Mouse (Mus musculus): ENCODE measurements around the gene Slc16a13. TPM values are rescaled to one million over a fixed set of nuclear protein-coding genes. Genes with fewer than 3 reads are reported as not detected.
A peak's percentile ranks its signal among the peaks of the same experiment; 100 is the strongest.

Gene Slc16a13
- total RNA-seq, 2 experiments from 2014 or later: 0.10 to 0.88 TPM

DNA sequence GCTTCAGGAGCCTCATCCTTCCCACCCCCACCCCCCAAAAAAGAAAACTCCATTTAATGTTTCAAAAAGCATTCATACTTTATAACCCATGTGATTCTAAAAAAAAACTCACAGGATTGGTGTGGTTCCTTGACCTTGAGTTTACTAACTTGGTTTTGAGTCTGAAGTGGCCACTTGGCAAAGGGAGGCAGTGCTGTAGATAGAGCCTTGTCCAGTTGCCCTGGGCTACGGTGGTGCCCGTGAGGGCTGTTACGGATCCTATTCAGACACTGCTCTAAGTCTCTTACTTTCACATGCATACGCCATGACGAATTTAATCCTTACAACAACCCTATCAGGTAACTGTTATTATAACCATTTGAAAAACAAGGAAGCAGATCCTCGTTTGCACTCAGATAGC lies 8.9 kb downstream of the Slc16a13 start:
- DNase-seq: no peak

DNA sequence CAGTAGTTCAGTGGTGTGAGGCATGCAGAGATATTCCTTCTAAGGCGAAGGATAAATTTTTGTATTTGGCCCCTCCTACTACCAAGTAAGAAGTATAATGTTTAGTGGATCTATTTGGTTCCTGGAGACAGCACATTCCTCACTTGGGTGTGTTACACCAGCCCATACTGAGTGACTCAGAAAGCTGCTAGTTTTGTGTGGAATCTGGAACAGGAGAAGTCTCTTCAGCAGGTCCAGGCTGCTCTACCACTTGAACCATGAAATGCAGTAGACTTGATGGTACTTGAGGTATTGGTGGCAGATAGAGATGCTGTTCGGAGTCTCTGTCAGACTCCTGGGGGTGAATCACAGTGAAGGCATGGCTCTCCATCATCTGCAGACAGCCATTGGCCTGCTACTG lies 10.2 kb downstream of the Slc16a13 start:
- DNase-seq: no peak

DNA sequence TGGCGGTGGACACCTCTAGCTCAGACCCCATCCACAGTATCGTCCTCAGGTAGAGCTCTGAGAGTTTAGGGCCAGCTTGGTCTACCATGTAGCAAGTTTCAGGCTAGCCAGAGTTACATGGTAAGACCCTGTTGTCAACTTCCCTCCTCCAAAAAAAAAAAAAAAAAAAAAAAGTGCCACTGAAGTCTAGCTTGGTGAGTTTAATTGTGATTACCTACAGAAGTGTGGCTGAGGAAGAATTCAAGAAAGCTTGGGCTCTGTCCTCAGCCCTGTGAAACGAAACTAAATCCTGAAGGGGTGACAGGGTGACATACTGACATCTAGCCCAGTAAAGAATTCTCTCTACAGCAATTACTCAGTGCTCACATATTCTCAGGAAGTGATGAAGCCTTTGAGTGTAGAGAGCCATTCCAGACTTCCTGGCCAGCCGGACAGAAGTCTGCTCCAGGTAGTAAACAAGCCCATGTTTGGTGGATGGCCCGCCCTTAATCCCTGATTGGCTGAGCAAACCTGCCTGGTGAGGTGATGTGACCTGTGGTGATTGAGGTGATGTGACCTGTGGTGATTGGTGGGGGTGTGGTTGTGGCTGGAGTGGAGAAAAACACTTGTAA lies 12.0 kb downstream of the Slc16a13 start:
- no peak for DNase-seq

DNA sequence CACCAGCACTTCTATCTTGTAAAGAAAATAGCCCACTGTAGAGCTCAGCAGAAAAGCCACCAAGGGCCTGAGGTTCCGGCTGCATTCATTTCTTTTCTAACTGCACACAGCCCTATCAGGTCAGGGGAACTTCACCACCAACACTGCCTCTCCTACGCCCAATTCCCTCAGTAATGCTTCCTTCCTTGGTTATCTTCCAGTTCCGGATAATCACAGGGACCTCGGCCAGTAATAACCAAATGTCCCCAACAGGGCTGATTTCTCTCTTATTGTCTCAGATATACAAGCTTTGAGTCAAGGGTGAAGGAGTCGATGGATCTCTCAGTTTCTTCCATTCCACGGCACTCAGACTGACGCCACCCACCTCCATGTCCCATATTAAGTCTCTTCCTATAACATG lies 13.6 kb downstream of the Slc16a13 start:
- no peak for DNase-seq

DNA sequence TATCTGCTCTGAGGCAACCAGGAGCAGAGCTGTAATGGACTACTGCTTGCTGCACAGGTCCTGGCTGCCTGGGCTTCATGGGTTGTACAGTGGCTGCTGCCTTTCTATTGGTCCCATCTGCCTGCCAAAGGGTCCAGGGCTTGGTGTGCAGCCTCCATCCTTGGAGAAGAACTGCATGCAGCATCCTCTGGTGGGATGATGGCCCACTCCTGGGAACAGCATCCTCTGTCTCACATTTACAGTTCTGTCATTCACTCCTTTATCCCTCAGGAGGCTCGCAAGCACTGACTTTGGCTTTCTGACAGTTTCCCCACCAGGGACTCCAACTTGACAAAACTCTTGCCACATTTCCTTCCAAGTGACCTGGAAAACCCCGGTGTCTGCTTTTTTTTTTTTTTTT lies 14.1 kb downstream of the Slc16a13 start:
- DNase-seq: no peak

DNA sequence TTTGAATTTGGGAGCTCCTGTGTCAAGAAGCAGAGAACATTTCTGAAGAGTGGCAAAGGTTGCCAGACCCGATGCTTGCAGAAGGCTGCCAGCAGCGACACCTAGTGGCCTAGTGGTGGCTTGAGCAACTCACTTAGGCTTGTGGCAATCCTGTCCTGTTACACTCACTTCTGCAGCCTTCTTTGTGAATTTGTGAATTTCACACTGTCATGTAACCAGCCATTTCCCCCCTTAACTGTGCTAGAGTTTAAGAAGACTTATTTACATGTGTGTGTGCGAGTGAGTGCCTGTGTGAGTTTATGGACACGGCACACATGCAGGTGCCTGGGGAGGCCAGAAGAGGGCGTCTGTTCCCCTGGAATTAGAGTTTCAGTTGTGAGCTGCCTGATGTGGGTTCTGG lies 19.2 kb downstream of the Slc16a13 start:
- DNase-seq: peak; percentile 62

DNA sequence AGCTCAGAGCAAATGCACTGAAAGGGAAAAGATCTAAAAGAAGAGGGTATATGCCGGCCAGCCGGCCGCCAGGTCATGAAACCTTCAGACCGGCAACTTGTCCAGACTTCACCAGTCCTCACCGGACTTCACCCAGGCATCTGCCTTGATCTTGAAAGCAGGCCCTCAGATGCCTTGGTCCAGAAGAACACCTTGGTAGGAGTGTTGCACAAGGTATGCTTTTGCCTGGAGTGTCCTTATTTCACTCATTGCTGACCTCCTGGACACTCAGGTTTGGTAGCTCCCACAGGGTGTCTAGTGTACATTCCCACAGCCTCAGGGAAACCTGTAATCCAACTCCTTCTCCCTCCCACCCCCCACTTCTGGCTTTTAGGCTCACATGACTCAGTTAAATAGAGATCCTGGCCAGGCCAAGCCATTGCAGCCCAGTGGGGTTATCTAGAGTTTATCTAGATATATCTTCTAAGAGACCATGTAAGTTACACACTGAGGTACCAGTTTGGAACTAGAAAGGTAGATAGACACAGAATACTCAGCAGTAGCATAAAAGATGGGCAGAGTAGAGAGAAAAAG lies 20.7 kb downstream of the Slc16a13 start:
- DNase-seq: no peak

DNA sequence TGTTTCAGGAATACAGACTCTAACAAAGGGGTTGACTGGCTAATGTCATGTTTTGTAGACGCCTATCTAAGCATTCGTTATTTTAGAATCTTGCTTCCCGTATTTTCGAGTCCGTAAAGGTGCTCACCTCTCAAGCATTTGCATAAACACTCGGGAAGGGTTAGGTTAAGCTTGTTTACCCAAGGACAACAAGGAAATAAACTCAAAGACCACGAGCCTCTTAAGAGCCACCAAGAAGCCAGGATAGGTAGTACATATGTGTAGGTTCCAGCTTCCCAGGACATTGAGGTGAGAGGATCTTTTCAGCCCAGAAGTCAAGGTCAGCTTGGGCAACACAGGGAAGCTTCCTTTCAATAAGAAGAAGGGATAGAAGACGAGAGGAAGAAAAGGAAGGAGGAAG lies 21.8 kb downstream of the Slc16a13 start:
- no peak for DNase-seq

DNA sequence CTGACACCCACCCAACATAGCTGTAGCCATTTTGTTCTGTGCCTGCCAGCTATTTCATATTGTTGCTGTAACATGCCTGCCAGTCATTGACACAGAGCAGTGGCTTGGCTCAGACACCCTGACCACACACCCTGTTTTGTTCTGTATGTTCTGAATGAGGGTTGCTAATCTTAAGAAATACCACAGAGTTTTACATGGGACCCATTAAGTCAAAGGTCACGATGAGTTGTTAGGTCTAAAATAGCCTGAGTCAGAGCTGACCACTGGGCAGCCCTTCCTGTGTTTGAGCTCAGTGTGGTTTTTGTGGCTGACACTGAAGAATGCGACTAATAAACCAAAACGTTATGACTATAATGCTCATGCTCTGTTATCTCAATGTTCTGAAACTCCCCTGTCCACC lies 22.5 kb downstream of the Slc16a13 start:
- no peak for DNase-seq

DNA sequence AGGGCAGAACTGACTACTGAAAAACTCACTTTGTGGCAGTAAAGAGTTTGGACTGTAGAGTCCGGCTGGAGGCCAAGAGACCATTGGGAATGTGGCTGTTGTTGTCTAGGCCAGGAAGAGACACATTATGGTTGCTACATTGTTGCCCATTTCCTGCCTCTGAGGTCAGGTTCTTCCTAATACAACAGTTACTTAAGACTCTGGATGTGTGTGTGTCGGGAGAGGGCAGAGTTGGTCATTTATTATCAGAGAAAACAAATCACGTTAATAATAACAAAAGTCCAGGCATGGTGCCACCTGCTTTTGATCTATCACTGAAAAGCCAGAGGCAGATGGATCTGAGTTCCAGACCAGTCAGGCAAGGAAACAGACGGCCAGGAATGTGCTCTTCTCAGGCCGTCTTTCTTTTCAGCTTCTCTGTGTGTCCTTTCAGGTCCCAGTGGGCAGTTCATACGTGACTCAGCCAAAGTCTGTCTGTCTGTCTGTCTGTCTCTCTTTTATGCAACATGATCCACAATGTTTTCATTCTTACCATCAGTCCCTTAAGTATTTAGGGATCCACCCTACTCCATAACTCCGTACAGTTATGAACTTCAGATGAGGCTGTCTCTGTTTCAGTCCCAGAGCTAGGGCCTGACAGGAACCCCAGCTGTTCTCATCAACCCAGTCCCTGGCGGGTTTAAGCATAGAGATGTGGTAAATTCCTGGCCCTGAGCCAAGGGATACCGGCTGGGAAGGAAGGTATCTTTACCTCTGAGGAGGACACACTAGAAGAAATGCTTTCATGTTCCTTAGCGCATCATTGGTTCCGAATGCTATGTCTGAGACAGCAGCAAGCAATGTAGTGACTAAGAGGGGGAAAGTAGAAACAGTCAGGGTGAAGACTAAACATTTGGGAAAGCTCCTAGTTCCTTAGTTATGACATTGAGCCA lies 27.2 kb downstream of the Slc16a13 start:
- no peak for DNase-seq

DNA sequence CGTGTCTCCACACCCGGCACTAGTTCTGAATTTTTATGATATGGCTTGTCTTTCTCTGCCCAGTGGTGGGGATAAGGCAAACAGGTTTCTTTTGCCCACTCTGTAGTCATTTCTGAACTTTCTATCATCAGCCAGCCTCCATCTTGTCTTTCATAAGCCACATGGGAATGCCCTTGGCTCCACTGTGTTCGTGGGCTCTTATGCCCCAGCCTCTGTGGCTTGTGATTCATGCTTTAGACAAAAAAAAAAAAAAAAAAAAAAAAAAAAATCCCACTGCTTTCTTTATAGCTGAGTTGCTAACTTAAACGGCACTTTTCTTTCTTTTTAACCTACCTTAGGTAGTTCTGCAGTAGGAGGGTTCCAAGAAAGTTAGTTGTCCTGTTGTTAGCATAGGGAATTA lies 28.7 kb downstream of the Slc16a13 start:
- DNase-seq: no peak

DNA sequence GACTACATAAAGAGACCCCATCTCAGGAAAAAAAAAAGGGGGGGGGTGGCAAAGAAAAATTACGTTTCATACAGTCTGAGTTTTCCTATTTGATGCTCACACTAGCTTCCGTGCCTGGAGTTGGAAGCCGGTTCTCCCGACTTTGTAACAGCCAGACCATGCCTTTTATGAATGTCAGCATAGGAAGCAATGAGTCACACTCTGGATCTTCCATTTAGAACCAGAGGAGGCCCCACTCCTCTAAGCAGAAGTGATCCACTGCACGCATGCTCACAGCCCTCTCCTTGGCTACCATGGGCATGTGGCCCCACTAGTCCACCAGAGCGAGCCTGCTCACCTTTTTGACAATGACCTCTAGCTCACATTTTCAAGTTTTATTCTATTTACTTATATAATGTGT lies 29.7 kb downstream of the Slc16a13 start:
- DNase-seq: no peak

DNA sequence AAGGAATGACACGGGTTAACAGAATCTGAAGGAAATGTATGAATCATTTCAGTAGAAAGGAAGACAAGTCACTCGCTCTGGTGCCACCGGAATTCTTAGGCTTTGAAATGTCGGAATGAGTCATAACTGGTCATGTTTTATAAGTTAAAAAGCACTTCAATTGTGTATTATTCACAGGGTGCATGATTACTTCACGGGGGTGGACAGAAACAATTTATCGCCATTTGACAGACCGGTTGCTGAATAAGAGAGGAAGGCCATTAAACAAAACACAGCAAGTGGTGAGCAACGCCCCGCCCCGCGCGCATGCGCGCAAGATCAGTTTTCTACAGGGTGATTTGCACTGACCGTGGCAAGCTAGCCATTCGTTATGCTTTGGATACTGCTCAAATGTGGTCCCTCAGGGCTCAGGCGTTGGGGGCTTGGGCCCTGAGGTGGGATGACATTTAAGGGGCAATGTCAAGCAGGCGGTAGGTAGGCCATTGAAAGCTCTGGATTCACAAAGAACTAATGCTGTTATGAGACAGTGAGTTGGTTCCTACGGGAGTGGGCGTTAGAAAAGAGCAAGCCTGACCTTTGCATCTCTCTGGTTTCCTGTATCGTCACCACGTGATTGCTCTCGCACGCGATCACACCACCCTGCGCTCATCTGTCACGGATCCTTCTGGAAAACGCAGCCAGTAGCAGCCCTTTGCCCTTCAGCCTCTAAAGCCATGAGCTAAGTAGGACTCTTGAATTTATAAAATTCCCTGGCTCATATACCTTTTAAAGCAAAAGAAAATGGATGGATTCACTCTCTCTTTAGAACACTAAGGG lies 31.3 kb downstream of the Slc16a13 start:
- no peak for DNase-seq

DNA sequence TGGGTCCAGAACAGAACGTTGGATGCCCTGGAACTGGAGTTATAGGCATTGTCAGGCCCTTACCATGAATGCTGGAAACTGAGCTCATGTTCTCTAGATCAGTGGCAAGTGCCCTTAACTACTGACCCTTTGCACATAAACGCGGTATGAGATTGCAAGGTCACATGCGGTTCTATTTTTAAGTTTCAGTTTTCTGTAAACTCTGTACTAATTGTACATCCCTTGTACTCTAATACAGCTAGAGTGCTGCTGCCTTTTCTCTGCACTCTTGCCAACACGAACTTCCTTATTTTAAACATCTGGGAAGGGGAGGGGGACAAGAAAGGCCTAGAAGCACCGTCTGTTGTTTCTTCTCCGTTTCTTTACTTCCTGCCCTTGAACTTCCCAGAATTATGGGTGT lies 35.7 kb downstream of the Slc16a13 start:
- DNase-seq: no peak

DNA sequence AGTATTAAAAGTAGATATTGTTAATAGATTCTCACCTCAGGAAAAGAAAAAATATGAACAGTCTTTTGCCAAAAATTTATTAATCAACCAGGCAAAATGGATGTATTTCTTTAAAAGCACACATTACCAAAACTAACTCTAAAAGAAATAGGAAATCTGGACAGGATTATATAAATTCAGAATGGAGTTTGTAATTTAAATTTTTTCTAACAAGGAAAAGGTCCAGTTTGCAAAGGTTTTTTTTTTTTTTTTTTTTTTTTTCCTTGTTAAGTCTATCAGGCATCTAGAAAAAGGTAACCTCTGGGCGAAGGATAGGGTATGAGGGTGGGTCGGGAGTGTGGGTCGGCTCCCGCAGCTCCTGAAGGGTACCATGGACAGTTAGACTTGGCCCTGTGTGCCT lies 40.4 kb downstream of the Slc16a13 start:
- no peak for DNase-seq

DNA sequence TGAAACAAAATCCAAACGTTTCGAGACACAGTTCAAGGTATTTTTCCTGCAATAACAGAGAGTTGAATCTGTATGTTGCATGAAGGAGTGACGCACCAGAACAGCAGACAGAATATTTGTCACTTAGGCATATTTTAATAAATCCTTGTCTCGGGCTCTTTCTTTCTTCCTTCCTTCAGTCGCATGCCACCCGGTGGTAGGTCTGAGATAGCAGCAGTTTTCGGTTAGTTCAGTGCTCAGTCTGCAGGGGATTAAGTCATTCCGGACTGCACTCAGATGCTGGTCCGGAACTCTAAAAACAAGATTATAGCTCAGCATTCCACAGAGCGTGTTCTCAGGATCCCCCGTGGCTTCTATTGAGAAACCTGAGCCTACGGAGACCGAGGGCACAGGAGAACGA lies 41.5 kb downstream of the Slc16a13 start:
- no peak for DNase-seq

DNA sequence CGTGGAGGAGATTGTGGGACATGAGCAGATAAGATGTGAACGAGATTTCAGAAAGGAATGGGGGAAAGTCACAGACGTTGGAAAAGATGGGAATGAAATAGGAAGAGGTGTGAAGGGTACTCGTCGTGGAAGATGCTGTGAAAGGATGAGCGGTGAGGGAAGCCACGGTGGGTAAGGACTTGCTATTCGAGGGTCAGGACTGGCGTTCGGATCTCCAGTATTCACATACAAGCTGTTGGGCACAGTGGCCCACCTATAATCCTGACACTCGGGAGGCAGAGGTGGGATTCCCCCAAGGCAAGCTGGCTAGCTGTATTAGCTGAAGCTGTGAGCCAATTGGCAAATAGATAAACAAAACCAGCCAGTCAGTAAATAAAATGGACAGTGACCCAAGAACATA lies 42.1 kb downstream of the Slc16a13 start:
- no peak for DNase-seq

DNA sequence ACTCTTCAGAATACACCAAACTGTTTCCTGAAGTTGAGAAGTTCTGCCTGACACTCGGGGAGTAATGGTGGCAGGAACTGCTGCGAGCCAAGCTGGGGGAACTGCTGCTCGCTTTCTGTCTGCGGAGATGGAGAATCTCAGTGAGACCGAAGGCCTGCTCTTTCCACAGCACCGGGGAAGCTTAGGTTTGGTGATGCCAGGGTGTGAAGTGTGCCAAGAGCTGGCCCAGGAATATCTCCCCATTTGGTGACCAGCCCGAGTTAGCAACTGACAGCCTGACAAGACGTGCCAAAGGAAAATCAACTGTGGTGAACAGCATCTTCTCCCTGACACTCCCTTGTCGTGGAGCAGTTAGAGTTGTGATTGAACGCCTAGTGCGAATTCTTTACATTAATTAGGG lies 42.6 kb downstream of the Slc16a13 start:
- no peak for DNase-seq

DNA sequence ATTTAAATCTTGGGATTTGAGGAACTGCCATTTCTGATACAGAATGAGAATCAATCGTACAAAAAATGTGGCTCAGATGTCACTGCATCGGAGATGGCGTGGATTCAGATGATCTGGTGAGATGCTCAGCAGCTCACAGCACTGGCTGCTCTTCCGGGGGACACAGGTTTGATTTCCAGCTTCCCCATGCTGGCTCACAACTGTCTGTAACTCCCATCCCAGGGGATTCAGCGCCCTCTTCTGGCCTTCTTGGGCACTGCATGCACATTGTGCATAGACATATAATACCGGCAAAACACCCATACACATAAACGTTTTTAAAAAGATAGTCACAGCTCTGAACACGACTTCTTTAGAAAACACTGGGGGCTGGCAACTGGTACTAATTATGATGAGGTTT lies 43.2 kb downstream of the Slc16a13 start:
- no peak for DNase-seq

DNA sequence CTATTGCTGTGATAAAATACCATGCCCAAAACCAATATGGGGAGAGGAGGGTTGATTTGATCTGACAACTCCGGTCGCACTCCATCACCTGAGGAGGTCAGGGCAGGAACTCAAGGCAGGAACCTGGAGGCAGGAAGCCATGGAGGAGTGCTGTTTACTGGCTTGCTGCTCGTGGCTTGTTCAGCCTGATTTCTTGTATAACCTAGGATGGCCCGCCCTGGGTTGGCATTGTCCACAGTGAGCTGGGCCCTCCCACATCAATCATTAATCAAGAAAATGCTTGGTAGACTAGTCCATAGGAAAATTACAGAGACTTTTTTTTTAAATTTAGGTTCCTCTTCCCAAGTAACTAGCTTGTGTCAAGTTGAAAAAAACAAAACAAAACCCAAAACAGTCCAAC lies 46.4 kb downstream of the Slc16a13 start:
- no peak for DNase-seq

DNA sequence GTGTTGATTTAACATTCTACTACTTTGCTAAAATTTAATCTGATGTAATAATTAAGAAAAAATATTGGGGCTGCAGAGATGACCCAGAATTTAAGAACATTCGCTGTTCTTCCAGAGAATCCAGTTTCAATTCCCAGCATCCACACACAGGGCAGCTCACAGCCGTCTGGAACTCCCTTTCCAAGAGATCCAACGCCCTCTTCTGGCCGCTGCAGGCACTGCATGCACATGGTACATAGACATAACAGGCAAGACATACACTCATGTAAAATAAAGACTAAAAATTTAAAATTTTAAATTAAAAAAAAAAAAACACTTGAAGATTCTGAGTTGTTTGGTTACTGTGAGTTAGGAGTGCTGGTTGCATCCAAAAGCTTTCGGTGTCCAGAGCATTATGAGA lies 48.6 kb downstream of the Slc16a13 start:
- DNase-seq: no peak

DNA sequence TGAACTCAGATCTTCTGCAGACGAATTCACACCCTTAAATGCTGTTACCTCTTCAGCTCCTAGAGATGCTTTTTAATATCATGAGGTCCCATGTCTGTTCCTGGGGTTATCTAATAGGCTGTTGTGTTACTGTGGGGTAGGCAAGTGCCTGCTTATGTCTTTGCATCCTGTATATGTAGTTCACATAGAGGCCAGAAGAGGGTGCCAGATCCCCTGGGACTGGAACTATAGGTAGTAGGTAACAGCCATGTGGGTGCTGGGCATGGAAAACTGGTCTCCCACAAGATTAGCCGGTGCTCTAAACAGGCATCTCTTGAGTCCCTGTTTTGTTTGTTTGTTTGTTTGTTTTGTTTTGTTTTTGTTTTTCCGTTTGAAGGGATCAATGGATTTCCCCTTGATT lies 49.0 kb downstream of the Slc16a13 start:
- no peak for DNase-seq

DNA sequence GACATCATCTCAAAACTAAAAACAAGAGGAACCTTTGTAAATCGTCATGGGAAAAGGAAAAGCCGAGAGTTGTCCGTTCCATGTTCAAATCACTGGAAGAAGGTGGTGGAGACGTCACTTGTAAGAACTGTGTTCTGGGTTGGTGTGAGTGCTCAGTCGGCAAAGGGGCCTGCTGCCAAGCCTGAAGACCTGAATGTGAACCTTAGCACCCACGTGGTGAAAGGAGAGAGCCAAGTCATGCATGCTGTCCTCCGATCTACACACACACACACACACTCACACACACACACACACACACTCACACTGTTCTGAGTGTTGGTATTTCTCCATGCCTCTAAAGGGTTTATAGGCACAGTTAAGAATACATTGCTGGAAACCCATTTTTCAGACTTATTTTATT lies 49.7 kb downstream of the Slc16a13 start:
- no peak for DNase-seq

All from gastrocnemius, postnatal 25 days (tissue).